Mouse (Mus musculus): Measurements from ENCODE around the gene Arih2. TPM values are rescaled to one million over a fixed set of nuclear protein-coding genes. Genes with fewer than 3 reads are reported as not detected.
A peak's percentile ranks its signal among the peaks of the same experiment; 100 is the strongest.

Arih2 gene
- polyA plus RNA-seq, 1 experiment, result 43.7 TPM

- peaks cover 3% of the 10 kb centered on the region; the same call in 1 of the 2 replicates for H3K4me1 ChIP-seq (ENCODE audit: control insufficient read depth, insufficient read depth, low read length)
- no peak overlapping the region for H3K4me3 ChIP-seq (ENCODE audit: insufficient read depth, low read length)
- H3K27ac ChIP-seq (ENCODE audit: insufficient read depth, low read length), result no peak overlapping the region
- TF ChIP-seq POLR2A (IDR thresholded peaks at IDR 0.05; ENCODE audit: extremely low read depth, insufficient read depth, low read length), result no peak
- no peak for TF ChIP-seq CTCF (IDR thresholded peaks at IDR 0.05; ENCODE audit: extremely low read depth, insufficient read depth, low read length)
These were observed 5.6 kb upstream of the Arih2 start for GRCm38 (mm10) chr9:108654566-108655464.

GRCm38 (mm10) chr9:108649561-108650440 is 615 bp upstream of the Arih2 start:
- Histone ChIP-seq H3K4me3 (ENCODE audit: insufficient read depth, low read length) (peak overlapping the region; percentile 51), H3K4me1 (ENCODE audit: control insufficient read depth, insufficient read depth, low read length) (peaks cover 6% of the 10 kb centered on the region; the same call in 1 of the 2 replicates), H3K27ac (ENCODE audit: insufficient read depth, low read length) (peak overlapping the region; percentile 87)
- TF ChIP-seq CTCF (IDR thresholded peaks at IDR 0.05; ENCODE audit: extremely low read depth, insufficient read depth, low read length), result no peak
- no peak for TF ChIP-seq POLR2A (IDR thresholded peaks at IDR 0.05; ENCODE audit: extremely low read depth, insufficient read depth, low read length)

GRCm38 (mm10) chr9:108648166-108648565 is 1.0 kb downstream of the Arih2 start:
- H3K27ac ChIP-seq (ENCODE audit: insufficient read depth, low read length), result no peak overlapping the region
- TF ChIP-seq CTCF (IDR thresholded peaks at IDR 0.05; ENCODE audit: extremely low read depth, insufficient read depth, low read length) (no peak), POLR2A (IDR thresholded peaks at IDR 0.05; ENCODE audit: extremely low read depth, insufficient read depth, low read length) (no peak)
- peak overlapping the region; percentile 51 for H3K4me3 ChIP-seq (ENCODE audit: insufficient read depth, low read length)
- peaks cover 6% of the 10 kb centered on the region; the same call in 1 of the 2 replicates for H3K4me1 ChIP-seq (ENCODE audit: control insufficient read depth, insufficient read depth, low read length)

- no peak overlapping the region for H3K27ac ChIP-seq (ENCODE audit: insufficient read depth, low read length)
- TF ChIP-seq CTCF (IDR thresholded peaks at IDR 0.05; ENCODE audit: extremely low read depth, insufficient read depth, low read length) (no peak), POLR2A (IDR thresholded peaks at IDR 0.05; ENCODE audit: extremely low read depth, insufficient read depth, low read length) (no peak)
- H3K4me1 ChIP-seq (ENCODE audit: control insufficient read depth, insufficient read depth, low read length), result peaks cover 2% of the 10 kb centered on the region; the same call in 1 of the 2 replicates
- H3K4me3 ChIP-seq (ENCODE audit: insufficient read depth, low read length), result no peak overlapping the region
These were observed 9.4 kb downstream of the Arih2 start for GRCm38 (mm10) chr9:108639825-108640224.

GRCm38 (mm10) chr9:108635415-108635814 is 13.8 kb downstream of the Arih2 start:
- TF ChIP-seq CTCF (IDR thresholded peaks at IDR 0.05; ENCODE audit: extremely low read depth, insufficient read depth, low read length), result no peak
- Histone ChIP-seq H3K4me1 (ENCODE audit: control insufficient read depth, insufficient read depth, low read length) (peaks cover 2% of the 10 kb centered on the region; the same call in 1 of the 2 replicates), H3K27ac (ENCODE audit: insufficient read depth, low read length) (no peak overlapping the region), H3K4me3 (ENCODE audit: insufficient read depth, low read length) (no peak overlapping the region)

- Histone ChIP-seq H3K27ac (ENCODE audit: insufficient read depth, low read length) (no peak overlapping the region), H3K4me1 (ENCODE audit: control insufficient read depth, insufficient read depth, low read length) (peaks cover 2% of the 10 kb centered on the region; the same call in 1 of the 2 replicates), H3K4me3 (ENCODE audit: insufficient read depth, low read length) (no peak overlapping the region)
- TF ChIP-seq POLR2A (IDR thresholded peaks at IDR 0.05; ENCODE audit: extremely low read depth, insufficient read depth, low read length), result no peak
- no peak for TF ChIP-seq CTCF (IDR thresholded peaks at IDR 0.05; ENCODE audit: extremely low read depth, insufficient read depth, low read length)
These were observed 15.3 kb downstream of the Arih2 start for GRCm38 (mm10) chr9:108633846-108634245.

GRCm38 (mm10) chr9:108632375-108632774 is 16.8 kb downstream of the Arih2 start:
- H3K4me1 ChIP-seq (ENCODE audit: control insufficient read depth, insufficient read depth, low read length), result no peaks in the 10 kb centered on the region; the same call in 1 of the 2 replicates
- H3K4me3 ChIP-seq (ENCODE audit: insufficient read depth, low read length), result no peak overlapping the region
- no peak overlapping the region for H3K27ac ChIP-seq (ENCODE audit: insufficient read depth, low read length)
- no peak for TF ChIP-seq CTCF (IDR thresholded peaks at IDR 0.05; ENCODE audit: extremely low read depth, insufficient read depth, low read length)
- no peak for TF ChIP-seq POLR2A (IDR thresholded peaks at IDR 0.05; ENCODE audit: extremely low read depth, insufficient read depth, low read length)

- no peak overlapping the region for H3K4me3 ChIP-seq (ENCODE audit: insufficient read depth, low read length)
- no peak overlapping the region for H3K27ac ChIP-seq (ENCODE audit: insufficient read depth, low read length)
- no peaks in the 10 kb centered on the region; the same call in 1 of the 2 replicates for H3K4me1 ChIP-seq (ENCODE audit: control insufficient read depth, insufficient read depth, low read length)
- TF ChIP-seq POLR2A (IDR thresholded peaks at IDR 0.05; ENCODE audit: extremely low read depth, insufficient read depth, low read length), result no peak
- TF ChIP-seq CTCF (IDR thresholded peaks at IDR 0.05; ENCODE audit: extremely low read depth, insufficient read depth, low read length), result no peak
These were observed 17.4 kb downstream of the Arih2 start for GRCm38 (mm10) chr9:108631631-108632256.

GRCm38 (mm10) chr9:108630683-108631082 is 18.5 kb downstream of the Arih2 start:
- no peak overlapping the region for H3K4me3 ChIP-seq (ENCODE audit: insufficient read depth, low read length)
- no peaks in the 10 kb centered on the region; the same call in 1 of the 2 replicates for H3K4me1 ChIP-seq (ENCODE audit: control insufficient read depth, insufficient read depth, low read length)
- TF ChIP-seq POLR2A (IDR thresholded peaks at IDR 0.05; ENCODE audit: extremely low read depth, insufficient read depth, low read length), result no peak
- no peak for TF ChIP-seq CTCF (IDR thresholded peaks at IDR 0.05; ENCODE audit: extremely low read depth, insufficient read depth, low read length)
- no peak overlapping the region for H3K27ac ChIP-seq (ENCODE audit: insufficient read depth, low read length)
